Mouse (Mus musculus) layer of hippocampus, postnatal 14 days (tissue): ENCODE measurements at regions not wholly inside any gene's neighbourhood (a gene's known extent, or its start where the extent isn't known, plus 50 kb on each side); places are given as distances from the start of the nearest gene placed in this dataset.
A peak's percentile ranks its signal among the peaks of the same experiment; 100 is the strongest.

Experiments
- DNase-seq, 2 experiments: peaks; one replicate each; pipeline ENCODE4 v3.0.0; 2021 to 2022; ENCODE audit warnings: low spot score in 2 of 2, mixed read lengths in 1 of 2

DNA sequence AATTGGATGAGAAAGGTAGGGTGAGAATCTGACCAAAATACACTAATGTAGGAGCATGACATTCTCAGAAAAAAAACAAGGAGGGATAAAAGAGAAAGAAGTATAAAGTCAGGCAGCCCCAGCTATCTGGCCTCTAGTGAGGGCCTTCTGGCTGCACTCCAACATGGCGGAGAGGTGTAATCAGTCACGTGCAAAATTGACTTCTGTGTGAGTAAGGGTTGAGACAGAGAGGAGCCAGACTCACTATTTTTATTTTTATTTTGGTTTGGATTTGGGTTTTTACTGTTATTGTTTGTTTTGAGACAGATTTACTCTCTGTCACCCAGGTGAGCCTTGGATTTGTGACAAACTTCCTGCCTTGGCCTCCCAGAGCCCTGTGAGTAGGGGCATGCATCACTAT lies 174.0 kb upstream of the Tars start:
- DNase-seq: no peak

GRCm38 (mm10) chr15:11572063-11572462 lies 172.6 kb upstream of the Tars start:
- DNase-seq: no peak

DNA sequence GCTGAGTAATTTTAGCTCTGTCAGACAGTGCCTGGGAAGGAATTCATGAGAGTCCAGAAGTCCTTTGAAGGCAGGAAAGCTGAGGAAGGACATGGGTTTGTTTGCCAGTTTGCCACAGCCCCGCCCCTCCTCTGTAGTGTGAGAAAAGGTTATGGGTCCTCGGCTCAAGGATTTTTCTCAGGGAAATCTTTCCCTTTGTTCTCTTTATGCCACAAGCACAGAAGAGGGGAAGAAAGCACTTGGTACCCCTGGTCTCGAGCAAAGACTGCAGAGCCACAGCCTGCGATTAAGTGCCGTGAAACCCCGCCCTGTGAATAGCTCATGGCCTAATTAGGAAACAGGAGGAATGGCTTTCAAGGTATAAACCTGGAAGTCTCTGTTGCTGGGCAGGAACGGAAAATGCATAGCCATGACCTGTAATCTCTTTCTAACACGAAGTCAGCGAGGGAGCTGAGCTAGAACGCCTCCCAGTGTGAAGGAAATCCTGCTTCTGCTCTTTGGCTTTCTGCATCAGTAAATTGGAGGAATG lies 166.1 kb upstream of the Tars start:
- DNase-seq: no peak

- no peak for DNase-seq
Observed at GRCm38 (mm10) chr15:11552568-11552967, 153.1 kb upstream of the Tars start.

DNA sequence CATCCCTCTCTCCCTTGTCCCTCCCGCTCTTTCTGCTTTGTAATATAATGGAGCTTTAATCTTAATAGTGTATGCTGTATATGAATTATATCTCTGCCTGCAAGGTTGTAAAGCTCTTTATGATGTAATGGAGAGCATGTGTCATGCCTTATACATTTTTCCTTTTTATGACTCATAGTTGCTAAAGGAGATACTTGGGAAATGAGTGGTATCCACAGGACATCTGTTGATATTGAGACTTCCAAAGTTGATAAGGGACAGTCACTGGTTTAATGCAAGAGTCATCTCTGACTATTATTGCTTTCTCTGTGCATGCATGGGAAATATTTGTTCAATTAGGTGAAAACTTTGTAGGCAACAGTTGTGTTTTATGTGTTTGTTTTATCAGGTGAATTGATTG lies 152.6 kb upstream of the Tars start:
- no peak for DNase-seq

GRCm38 (mm10) chr15:11539485-11539884 lies 140.0 kb upstream of the Tars start:
- no peak for DNase-seq

DNA sequence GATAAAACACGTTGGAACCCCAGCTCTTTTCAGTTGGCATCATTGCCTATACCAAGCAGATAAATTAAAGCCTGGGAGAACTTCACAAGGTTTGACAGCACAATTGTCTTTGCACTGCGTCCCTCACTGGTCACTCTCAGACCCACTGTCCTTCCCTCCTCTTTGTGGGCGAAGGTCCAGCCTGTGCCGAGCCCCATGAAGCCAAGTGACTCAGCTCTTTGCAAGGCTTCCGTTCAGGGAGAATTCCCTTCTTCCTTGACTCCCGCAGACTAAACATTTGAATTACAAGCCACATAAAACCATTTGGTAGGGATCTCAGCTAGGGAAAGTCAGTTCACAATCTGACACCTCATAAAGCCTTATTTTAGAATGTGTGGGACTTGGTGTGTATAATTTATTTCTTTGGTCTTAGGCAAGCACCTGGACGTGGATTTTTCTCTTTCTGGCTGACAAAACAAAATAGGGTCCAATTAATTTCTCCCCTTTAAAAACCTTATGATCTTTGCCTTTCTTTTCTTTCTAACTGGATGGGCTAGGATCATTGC lies 136.7 kb upstream of the Tars start:
- no peak for DNase-seq

DNA sequence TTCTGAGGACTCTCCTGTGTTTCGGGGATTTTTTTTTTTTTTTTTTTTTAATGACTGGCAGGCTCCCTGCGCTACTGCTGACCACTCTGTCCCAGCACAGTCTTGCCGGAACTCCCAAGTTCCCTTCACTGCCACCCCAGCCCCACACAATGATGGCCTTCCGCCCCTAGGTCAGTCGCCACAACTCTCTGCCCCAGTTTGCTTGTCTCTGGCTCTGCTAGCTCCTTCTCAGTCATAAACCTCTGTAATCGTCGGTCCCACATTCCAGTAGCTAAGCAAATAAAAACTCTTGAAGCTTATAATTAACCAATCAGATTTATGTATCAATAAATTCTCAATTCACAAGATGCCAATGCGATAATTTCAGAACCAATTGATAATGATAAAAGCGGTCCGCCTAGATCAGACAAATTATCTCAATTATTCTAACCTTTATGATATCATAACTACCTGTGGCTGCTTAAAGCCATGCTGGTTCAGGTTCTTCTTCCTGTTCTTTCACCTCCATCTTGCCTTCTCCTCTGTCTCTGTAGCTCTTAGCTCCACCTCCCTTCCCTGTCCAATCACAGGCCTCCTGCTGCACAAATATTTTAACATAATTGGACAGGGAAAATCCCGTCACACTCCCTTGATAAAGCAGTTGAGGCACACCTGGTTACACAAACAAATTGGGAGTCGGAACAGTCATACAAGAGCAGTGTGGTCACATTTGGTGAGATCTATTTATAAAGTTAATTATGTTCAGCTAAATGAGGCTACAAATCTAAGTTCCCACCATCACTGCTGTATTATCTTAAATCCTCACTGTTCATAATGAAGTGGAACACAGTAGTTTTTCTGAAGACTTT lies 135.2 kb upstream of the Tars start:
- DNase-seq: no peak

DNA sequence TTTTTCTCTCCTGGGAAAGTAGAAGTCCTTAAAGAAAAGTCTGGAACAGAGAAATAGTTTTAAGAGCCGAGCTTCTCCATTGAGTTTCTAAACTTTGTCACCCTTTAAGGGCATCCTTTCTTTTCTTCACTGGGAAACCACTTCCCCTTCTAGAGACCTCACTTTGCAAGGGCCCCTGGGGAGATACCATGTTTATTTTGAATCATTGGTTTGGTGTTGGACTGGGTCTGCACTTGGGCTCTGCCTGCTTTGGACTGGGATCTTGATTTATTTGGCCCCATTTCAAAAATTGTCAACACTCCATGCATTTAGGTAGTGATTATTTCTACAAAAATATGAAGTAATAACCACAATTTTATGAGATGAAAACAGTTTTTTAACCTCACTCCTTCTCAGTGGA lies 134.2 kb upstream of the Tars start:
- no peak for DNase-seq

DNA sequence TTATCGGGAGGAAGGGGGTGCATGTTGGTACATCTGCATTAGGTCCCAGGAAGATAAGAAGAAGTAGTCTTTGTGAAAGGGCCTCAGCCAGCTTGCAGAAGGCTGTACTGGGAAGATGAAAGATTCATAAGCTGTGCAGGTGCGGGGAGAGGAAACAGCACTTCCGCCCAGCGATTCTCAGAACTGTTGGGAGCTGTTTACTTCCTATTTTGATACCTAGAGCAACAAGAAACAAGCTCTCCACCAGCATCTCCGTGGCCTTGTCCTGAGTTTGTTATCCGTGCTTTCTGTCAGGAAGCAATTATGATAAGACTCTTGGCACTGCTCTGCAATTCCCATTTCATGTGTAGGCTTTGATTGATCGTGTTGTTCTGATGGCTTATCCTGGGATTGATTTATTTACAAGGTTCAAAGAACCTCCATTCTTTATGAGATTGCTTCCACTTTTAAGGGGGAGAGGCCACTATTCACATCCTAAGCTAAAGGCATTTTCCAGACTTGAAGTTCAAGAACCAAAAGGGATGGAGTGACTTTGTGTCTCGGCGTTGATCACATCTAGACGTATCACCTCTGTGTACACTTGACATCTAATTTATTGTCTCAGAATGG lies 133.6 kb upstream of the Tars start:
- DNase-seq: no peak

GRCm38 (mm10) chr15:11532536-11532935 lies 133.1 kb upstream of the Tars start:
- DNase-seq: no peak

- DNase-seq: no peak
Observed at GRCm38 (mm10) chr15:11529819-11530810, 130.7 kb upstream of the Tars start.

DNA sequence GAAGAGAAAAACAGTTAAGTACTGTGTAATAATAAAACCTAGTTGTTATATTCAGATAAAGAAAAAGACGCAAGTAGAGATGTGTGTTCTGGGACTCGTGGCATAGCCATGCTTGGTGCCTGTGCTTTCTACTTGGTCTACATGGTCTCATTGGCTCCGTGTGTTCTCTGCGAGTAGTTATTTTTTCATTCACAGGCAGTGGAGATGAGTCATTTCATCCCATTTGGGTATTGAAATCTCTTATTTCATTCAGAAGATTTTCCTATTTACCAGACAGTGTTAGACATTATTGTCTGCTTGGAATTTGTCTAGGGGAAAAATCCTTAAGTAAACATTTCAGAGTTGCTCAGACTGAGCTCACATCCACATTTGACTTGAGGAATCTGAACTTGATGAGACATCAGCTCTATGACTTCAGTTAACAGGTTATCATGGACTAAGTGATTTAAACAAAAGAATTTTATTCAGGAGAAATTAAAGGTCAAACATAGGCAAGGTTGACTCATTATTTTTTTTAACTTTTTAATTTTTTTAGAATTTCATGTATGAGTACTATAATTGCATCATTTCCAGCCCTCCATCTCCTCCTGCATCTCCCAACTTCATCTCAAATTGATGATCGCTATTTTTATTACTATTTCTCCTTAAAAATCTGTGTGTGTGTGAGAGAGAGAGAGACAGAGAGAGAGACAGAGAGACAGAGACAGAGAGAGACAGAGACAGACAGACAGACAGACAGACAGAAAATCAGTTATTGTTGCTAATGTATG lies 125.1 kb upstream of the Tars start:
- DNase-seq: no peak

GRCm38 (mm10) chr15:11518565-11518964 lies 119.1 kb upstream of the Tars start:
- no peak for DNase-seq

- DNase-seq: no peak
Observed at GRCm38 (mm10) chr15:11517892-11518291, 118.4 kb upstream of the Tars start.

- DNase-seq: no peak
Observed at GRCm38 (mm10) chr15:11505076-11505639, 105.7 kb upstream of the Tars start.

DNA sequence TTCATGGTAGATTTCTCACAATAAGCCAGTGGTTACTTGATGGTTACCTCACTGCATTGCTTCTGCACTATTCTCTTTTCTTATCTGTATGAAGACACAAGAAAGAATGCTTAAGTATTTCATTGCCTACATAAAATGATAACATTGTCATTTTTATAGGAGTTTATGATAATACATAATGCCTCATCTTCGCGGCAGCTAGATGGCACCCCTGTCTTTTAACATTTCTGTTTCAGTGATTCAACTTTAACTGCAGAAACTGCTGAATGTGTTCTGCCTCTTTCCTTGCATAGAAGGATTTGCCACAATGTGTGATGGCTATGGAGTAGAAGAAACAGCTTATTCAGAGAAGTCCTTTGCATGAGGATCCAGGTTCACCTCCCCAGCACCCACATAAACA lies 97.0 kb upstream of the Tars start:
- DNase-seq: peak in 1 of 2 experiments; percentile 27

GRCm38 (mm10) chr15:11489116-11489515 lies 89.7 kb upstream of the Tars start:
- no peak for DNase-seq

DNA sequence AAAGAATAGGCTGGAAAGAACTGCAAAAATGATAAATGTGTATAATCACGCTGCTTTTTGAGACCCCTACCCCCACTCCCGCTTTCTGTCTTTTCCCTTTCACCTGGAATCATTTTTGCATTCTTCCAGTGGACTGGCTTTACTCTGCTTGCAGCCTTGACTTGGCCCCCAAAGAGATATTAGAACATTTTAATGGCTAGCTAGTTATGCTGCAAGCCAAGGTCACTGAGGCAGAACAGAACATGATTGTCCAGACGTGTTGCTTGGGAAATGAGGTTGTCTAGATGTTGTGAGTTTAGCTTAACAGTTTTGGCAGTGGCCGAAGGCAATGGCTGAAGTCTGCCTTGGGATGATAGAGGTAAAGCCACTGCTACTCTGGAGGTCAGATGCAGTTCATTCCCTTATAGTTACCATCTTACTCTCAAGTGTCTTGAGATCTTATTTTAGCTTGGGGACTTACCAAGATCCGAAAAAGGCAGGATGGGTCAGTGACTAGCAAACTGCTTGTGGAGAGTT lies 87.9 kb upstream of the Tars start:
- no peak for DNase-seq

DNA sequence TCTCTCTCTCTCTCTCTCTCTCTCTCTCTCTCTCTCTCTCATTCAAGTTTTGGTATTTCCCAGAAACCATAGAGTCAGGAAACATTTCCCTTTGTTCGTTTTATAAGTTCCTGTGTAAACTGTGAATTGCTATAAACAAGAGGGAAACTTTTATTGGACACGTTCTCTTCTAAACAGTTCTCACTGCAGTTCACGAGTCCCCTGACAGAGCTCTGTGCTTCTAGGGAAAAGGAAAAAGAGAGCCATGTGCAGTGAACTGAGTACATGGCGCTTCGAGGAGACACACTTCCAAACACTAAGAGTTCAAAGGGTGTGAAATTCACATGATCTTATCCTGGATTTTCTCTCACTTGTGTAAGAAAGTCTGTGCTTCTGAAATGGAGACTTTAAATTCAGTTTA lies 84.5 kb upstream of the Tars start:
- DNase-seq: no peak
